Mouse (Mus musculus) stomach, embryonic 16.5 days (tissue): ENCODE data around the gene Pdcd5. TPM values are rescaled to one million over a fixed set of nuclear protein-coding genes. Genes with fewer than 3 reads are reported as not detected.

Experiments used
- ATAC-seq: fragments of 200-750 bp; cut with Nextera tagmentation; 2 replicates; pipeline ENCODE4 v1.8.0; 2017; ENCODE audit warnings: moderate number of reproducible peaks, moderate TSS enrichment; ENCODE audit not compliant: insufficient read depth, low FRiP score
- H3K27ac ChIP-seq: fragments of 300-500 bp; sonication (generic); 2 replicates; pipeline ENCODE4 v1.5.1; 2014; ENCODE audit warnings: low read length
- H3K27me3 ChIP-seq: fragments of 300-500 bp; sonication (generic); 2 replicates; pipeline ENCODE4 v1.6.1; 2014; ENCODE audit warnings: low read length, control low read depth, mixed read lengths; ENCODE audit not compliant: control insufficient read depth, insufficient read depth
- H3K36me3 ChIP-seq: fragments of 300-500 bp; sonication (generic); 2 replicates; pipeline ENCODE4 v1.6.1; 2014; ENCODE audit warnings: low read length; ENCODE audit not compliant: control insufficient read depth, insufficient read depth
- H3K4me1 ChIP-seq: fragments of 300-500 bp; sonication (generic); 2 replicates; pipeline ENCODE4 v1.6.1; 2014; ENCODE audit warnings: low read length, control low read depth, mixed read lengths; ENCODE audit not compliant: control insufficient read depth, insufficient read depth
- H3K4me2 ChIP-seq: fragments of 300-500 bp; sonication (generic); 2 replicates; pipeline ENCODE4 v1.6.1; 2014; ENCODE audit warnings: low read depth, low read length, mixed read lengths
- H3K4me3 ChIP-seq: fragments of 300-500 bp; sonication (generic); replicated peaks from 2 replicates; pipeline ENCODE4 v1.5.1; 2014; ENCODE audit warnings: mild to moderate bottlenecking, low read length
- H3K9ac ChIP-seq: fragments of 300-500 bp; sonication (generic); 2 replicates; pipeline ENCODE4 v1.6.1; 2014; ENCODE audit warnings: low read length
- H3K9me3 ChIP-seq: fragments of 300-500 bp; sonication (generic); replicated peaks from 2 replicates; pipeline ENCODE4 v1.6.1; 2016; ENCODE audit warnings: low read length, control low read depth; ENCODE audit not compliant: control insufficient read depth
- WGBS: fragments of 180-500 bp; shearing (Covaris S2); extraction: QIAGEN DNeasy Blood & Tissue Kit; methylation state at CpG from one replicate; pipeline ENCODE4 v1.1.7; 2014; 5-methylcytosine and 5-hydroxymethylcytosine counted together
- polyA plus RNA-seq: library from polyadenylated mRNA; unstranded; fragments of >200 nt; fragmentation: Nextera tagmentation; extraction: Ambion mirVana; gene quantifications from 2 replicates; pipeline ENCODE4 v1.2.1, GENCODE M21; 2015

Gene Pdcd5
- polyA plus RNA-seq, 1 experiment from 2014 or later: 216 TPM

DNA sequence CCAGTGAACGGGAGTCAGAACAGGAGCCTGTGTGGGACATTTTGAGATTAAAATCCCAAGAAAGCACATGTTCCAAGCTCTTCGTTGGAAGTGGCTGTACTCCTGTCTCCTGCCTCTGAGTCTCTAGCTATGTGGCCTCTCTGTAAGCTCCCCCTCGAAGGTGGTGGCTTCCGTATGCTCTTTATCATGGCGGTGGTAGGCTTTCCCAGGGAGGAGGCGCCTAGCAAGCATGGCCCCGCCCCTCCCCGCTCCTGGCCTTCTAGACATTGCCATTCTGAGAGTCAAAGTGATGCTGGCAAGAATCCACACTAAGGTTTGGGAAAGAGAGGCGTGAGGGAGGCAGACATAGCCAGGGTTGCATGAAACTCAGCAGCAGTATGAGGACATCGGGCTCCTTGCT, 24.7 kb downstream of the Pdcd5 start:
- Histone ChIP-seq H3K36me3 (peaks cover 23% of the 10 kb centered on the region; the same call in 1 of the 2 replicates), H3K27me3 (no peaks in the 10 kb centered on the region), H3K9me3 (no peaks in the 10 kb centered on the region), H3K4me3 (no peak overlapping the region), H3K4me1 (no peaks in the 10 kb centered on the region), H3K27ac (no peak overlapping the region), H3K4me2 (no peak overlapping the region), H3K9ac (no peak overlapping the region)
- 88% methylated on average over 10 of the region's 10 CpGs for WGBS
- no peak for ATAC-seq

DNA sequence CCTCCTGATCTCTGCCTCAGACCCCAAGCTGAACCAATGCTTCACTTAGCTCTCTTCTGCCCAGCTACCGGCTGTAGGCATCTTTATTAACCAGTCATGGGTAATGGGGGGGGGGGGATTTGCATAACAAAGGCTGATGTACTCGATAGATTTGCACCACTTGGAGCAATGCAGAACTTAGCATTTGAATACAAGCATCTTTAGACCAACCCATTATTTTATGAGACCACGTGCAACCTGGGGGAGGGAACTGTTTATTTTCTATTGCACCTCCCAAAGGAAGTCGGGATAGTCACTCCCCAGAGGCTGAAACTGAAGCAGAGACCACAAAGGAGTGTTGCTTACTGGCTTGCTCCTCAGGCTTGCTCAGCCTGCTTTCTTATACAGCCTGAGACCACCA, 29.8 kb downstream of the Pdcd5 start:
- Histone ChIP-seq H3K4me1 (no peaks in the 10 kb centered on the region), H3K4me2 (no peak overlapping the region), H3K4me3 (no peak overlapping the region), H3K27me3 (no peaks in the 10 kb centered on the region), H3K36me3 (peaks cover 9% of the 10 kb centered on the region; the same call in 1 of the 2 replicates), H3K9ac (no peak overlapping the region), H3K27ac (no peak overlapping the region), H3K9me3 (no peaks in the 10 kb centered on the region)
- 70% methylated on average over 4 of the region's 4 CpGs for WGBS
- no peak for ATAC-seq

DNA sequence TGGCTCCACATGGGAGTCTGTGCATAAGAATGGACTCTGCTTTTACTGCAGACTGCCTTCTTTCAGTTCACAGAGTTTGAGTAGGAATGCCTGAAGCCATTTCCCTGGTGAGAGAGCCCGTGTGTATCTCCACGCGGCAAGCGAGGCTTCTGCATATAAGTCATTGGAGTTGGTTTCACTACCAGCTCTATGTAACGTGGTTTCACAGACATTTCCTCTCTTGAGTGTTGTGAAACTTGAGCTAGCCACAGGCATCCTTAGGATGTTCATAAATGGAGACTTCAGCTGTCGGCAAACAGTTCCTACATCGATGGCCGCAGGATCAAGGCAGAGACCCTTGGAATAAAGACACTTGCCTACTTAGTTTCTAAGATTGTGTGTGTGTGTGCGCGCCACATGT, 38.1 kb downstream of the Pdcd5 start:
- H3K36me3 ChIP-seq: peaks cover 27% of the 10 kb centered on the region
- no peaks in the 10 kb centered on the region for H3K27me3 ChIP-seq
- no peak for ATAC-seq
- no peaks in the 10 kb centered on the region for H3K9me3 ChIP-seq
- no peaks in the 10 kb centered on the region for H3K4me1 ChIP-seq
- no peak overlapping the region for H3K4me2 ChIP-seq
- no peak overlapping the region for H3K9ac ChIP-seq
- no peak overlapping the region for H3K4me3 ChIP-seq
- WGBS: 92% methylated on average over 10 of the region's 10 CpGs
- H3K27ac ChIP-seq: no peak overlapping the region

DNA sequence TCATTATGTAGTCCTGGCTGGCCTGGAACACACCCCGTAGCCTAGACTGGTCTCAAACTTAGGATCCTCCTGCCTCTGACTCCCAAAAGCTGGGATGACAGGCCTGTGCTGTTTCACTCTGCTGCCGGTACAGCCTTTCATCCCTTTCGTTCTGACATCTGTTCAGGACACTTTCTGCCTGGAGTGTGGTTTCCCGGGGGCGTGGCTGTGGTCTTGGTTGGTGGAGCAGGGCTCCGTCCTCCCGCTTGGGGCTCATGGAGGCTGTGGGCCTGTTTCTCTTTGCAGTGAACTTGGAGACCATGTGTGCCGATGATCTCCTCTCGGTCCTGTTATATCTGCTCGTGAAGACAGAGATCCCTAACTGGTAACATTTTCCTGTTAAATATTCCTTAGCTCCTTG, 40.5 kb downstream of the Pdcd5 start:
- Histone ChIP-seq H3K4me2 (no peak overlapping the region), H3K27ac (no peak overlapping the region), H3K9me3 (no peaks in the 10 kb centered on the region), H3K4me3 (no peak overlapping the region), H3K36me3 (peaks cover 27% of the 10 kb centered on the region), H3K4me1 (no peaks in the 10 kb centered on the region), H3K27me3 (no peaks in the 10 kb centered on the region), H3K9ac (no peak overlapping the region)
- WGBS: 88% methylated on average over 10 of the region's 10 CpGs
- no peak for ATAC-seq

DNA sequence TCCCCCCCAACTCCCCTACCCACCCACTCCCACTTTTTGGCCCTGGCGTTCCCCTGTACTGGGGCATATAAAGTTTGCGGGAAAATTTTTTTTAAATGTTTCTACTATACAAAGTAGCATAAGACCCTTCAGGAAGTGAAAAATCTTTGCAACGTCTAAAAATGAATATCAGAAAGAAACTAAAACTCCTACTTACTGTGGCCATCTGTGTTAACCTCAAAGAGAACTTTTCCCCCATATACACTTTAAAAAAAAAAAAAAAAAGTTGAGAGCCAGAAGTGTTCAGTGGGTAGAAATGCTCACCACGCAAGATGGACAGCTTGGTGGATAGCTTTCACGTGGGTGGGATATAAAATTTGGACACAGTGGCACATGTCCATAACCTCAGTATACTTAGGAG, 44.6 kb downstream of the Pdcd5 start:
- H3K4me3 ChIP-seq: no peak overlapping the region
- no peak overlapping the region for H3K4me2 ChIP-seq
- no peak overlapping the region for H3K9ac ChIP-seq
- no peaks in the 10 kb centered on the region for H3K27me3 ChIP-seq
- 94% methylated on average over 5 of the region's 5 CpGs for WGBS
- no peaks in the 10 kb centered on the region for H3K4me1 ChIP-seq
- H3K36me3 ChIP-seq: peaks cover 13% of the 10 kb centered on the region; the same call in 1 of the 2 replicates
- H3K9me3 ChIP-seq: no peaks in the 10 kb centered on the region
- H3K27ac ChIP-seq: no peak overlapping the region
- no peak for ATAC-seq

DNA sequence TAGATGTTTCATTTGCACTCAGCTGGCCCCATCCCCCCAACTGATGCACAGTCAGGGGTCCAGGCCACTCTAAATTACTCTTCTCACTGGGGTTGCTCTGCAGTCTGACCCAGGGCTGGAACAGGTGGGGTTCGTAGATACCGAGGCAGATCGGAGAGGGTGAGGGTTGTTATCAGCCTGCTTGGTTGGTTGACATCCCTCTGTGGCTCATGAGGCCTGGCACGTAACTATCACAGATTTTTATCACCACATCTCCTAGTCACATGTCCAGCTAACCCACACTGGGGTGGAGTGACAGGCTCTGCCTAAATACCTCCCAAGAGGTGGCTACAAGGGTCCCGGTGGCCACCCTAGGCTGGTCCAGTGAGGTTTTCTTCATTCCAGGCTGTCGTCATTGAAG, 46.2 kb downstream of the Pdcd5 start:
- Histone ChIP-seq H3K9me3 (no peaks in the 10 kb centered on the region), H3K4me3 (no peak overlapping the region), H3K27ac (no peak overlapping the region), H3K4me2 (no peak overlapping the region), H3K36me3 (peaks cover 2% of the 10 kb centered on the region; the same call in 1 of the 2 replicates), H3K9ac (no peak overlapping the region), H3K4me1 (no peaks in the 10 kb centered on the region), H3K27me3 (no peaks in the 10 kb centered on the region)
- ATAC-seq: no peak
- WGBS: 83% methylated on average over 6 of the region's 6 CpGs

DNA sequence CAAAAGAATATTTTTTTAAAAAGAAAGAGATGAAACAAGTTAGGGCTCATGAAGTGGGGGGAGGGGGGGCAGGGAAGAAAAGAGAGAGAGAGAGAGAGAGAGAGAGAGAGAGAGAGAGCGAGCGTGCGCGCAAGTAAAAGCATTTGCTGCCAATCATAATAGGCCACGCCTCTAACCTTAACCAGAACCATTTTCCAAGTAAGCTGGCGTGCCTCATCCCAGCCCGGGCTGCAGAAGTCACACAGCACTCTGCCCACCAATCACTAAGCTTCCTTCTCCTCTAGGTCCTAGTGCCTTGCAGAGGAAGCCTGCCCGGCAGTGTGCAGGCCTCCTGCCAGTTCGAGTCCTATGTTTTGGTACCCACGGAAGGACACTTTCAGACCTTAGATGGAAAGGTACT, 47.3 kb downstream of the Pdcd5 start:
- no peak overlapping the region for H3K4me2 ChIP-seq
- no peak overlapping the region for H3K4me3 ChIP-seq
- peaks cover 2% of the 10 kb centered on the region; the same call in 1 of the 2 replicates for H3K36me3 ChIP-seq
- H3K9ac ChIP-seq: no peak overlapping the region
- no peaks in the 10 kb centered on the region for H3K27me3 ChIP-seq
- H3K9me3 ChIP-seq: no peaks in the 10 kb centered on the region
- H3K27ac ChIP-seq: no peak overlapping the region
- H3K4me1 ChIP-seq: no peaks in the 10 kb centered on the region
- 88% methylated on average over 10 of the region's 10 CpGs for WGBS
- no peak for ATAC-seq

DNA sequence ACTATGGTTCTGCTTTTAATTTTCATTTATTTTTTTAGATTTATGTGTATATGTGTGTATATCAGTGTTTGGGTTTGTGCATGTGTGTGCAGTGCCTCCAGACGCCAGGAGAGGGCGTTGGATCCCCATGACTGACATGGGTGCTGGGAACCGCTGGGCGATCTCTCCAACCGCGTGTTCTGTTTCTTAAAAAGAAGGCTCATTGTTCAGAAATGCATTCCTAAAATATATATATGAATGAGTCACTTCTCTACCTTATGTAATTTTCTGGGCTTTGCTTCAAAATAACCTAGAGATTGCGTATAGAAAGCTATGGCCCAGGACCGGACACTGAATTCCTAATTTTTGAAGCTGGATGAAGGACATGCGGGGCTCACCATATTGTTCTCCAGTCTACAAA, 47.8 kb downstream of the Pdcd5 start:
- no peak for ATAC-seq
- H3K36me3 ChIP-seq: peaks cover 2% of the 10 kb centered on the region; the same call in 1 of the 2 replicates

DNA sequence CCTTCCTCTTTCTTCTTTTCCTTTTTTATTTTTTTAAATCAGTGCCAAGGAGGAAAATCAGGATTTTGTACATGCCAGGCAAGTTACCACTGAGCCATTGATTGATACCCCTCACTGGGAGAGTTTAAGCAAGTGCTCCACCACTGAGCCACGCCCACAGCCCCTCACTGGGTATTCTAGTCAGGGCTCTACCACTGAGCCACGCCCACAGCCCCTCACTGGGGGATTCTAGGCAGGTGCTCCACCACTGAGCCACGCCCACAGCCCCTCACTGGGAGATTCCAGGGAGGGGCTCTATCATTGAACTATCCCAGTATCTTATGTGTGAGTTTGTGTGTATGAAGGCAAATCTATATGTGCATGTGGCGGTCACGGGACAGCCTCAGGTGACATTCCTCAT, 53.0 kb downstream of the Pdcd5 start:
- H3K4me1 ChIP-seq: no peaks in the 10 kb centered on the region
- WGBS: 89% methylated on average over 5 of the region's 5 CpGs
- ATAC-seq: no peak
- no peak overlapping the region for H3K4me3 ChIP-seq
- H3K9ac ChIP-seq: no peak overlapping the region
- no peak overlapping the region for H3K4me2 ChIP-seq
- no peaks in the 10 kb centered on the region for H3K9me3 ChIP-seq
- H3K36me3 ChIP-seq: peaks cover 6% of the 10 kb centered on the region
- no peak overlapping the region for H3K27ac ChIP-seq
- no peaks in the 10 kb centered on the region for H3K27me3 ChIP-seq

More for the DNA sequence above, 47.8 kb downstream of the Pdcd5 start:
- H3K4me3 ChIP-seq: no peak overlapping the region
- no peaks in the 10 kb centered on the region for H3K4me1 ChIP-seq
- no peaks in the 10 kb centered on the region for H3K9me3 ChIP-seq
- 83% methylated on average over 9 of the region's 9 CpGs for WGBS
- no peaks in the 10 kb centered on the region for H3K27me3 ChIP-seq
- no peak overlapping the region for H3K9ac ChIP-seq
- no peak overlapping the region for H3K27ac ChIP-seq
- H3K4me2 ChIP-seq: no peak overlapping the region
